Mouse (Mus musculus) retina, postnatal 1 day (tissue): ENCODE measurements around the gene Ptges2.
"Not testable (repeated sequence)": the region's sequence is repeated elsewhere in the genome, so short reads cannot be mapped to it uniquely, and the experiment has no call there.

ENCODE experiments used
- DNase-seq: peaks from one replicate; pipeline ENCODE4 v3.0.0-alpha.2; 2012

Ptges2 gene

DNA sequence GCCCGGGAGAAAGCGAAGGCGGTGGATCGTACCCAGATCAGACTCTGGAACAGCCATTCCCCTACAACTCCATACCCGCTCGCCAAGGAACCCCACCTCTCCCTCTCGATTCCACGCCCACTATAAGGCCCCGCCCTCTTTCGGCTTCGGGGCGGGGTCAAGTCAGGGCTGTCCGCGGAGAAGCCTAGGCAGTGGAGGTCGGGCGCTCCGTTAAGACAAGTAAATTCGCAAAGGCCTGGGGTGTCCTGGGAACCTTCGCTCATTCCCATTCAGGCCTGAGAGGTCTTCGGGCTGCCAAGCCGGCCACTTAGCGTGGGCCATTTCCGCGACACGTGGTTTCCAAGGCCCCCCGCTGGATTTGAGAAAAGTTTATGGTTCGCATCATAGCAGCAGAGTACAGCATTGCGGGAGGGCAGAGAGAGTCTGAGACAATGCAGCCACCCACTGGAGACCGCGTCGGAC, at the start of gene Ptges2:
Gene Ptges2 (plus strand): TSS at position 413 of the 462 bp plus-strand sequence.
- peak; percentile 96 for DNase-seq

DNA sequence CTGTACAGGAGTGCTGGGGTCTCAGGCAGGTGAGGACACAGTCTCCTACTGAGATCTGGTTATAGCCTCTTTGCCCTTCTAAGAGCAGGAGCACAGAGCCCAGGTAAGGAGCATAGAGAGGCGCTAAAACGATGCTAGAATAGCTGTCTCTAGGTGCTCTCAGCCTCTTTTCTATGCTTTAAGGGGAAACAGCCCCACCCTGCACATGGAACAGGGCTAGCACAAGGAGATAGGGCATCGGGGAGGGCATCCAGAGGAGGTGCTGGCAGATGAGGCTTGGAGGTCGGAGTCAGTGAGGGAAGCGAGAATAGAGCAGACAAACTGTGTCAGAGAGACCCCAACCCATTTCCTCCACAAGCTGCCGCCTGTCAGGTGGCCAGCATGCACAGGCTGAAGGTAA, 48.7 kb upstream of the Ptges2 start:
- no peak for DNase-seq

DNA sequence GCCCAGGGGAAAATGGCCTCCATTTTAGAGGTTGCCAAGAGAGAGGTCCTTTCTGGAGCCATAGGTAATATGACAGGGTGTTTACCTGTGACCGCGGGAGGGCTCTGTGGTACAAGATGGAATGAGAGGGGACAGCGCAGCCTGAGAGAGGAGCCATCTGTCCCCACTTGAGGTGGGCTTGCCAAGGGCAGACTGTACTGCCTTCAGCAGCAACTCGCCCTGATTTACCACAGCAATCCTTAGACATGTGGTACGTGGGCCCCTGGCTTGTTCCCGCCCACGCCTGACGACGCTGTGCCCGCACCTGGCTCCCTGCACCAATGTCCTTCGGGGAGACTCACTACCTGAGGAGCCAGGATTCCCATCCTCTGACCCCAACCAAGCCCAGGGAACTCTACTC, 47.4 kb upstream of the Ptges2 start:
- no peak for DNase-seq

DNA sequence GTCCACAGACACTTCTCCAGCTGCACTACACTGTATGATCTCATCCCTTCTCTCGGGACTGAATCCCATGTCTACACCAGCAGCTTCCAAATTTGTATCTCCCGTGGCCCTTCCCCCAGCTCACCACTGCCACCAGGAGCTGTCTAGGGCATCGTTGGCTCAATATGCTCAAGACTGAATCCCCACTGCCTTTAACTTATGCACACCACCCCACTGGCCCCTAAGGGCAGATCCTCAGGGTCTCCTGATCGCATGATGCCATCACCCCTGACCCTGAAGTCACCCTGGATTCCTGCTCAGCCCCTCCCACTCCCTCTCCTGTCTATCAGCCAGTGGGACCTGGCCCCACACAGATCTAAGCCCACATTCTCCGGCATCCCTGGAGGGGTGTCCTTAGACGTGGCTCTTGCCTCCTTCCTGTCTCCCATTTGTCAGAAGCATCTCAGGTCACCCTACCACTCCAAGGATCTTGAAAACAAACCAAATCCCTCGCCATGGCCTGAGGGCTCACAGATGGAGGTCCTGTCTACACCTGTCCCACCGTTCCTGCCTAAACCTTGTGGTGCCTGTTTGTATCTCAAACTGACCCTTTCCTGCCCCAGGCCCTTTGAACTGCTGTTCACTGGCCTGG, 46.0 kb upstream of the Ptges2 start:
- DNase-seq = no peak

- DNase-seq = no peak
Observed at GRCm38 (mm10) chr2:32350471-32351051, 45.1 kb upstream of the Ptges2 start.

DNA sequence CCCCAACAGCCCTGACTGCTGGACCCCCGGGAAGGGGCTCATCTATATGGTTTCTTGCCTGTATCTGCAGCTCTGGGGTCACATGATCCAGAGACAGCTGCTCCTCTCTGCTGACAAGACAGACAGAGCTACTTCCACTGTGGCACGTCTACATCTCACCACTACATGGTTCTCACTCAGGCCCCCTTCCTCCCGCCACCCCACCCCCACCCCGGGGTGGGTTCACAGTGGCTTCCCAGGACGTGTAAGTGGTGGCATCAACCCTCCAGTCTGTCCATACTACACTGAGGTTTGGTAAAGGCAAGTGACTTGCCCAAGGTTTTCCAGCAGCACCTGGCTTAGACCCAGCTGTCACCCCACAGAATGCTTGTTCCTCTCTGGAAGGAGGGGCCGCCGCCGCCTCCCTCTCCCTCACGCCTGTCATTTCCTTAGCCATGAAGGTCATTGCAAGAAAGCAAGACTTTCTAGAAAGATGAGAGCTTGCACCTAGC, 44.2 kb upstream of the Ptges2 start:
- peak; percentile 16 for DNase-seq

GRCm38 (mm10) chr2:32352151-32353006, 43.3 kb upstream of the Ptges2 start, which contains the start of gene Ciz1:
TSS of gene Ciz1 (plus strand) at chr2:32352327.
- DNase-seq = peak; percentile 73

- DNase-seq = peak; percentile 92
Observed at GRCm38 (mm10) chr2:32353007-32353542, 42.6 kb upstream of the Ptges2 start, which contains the start of gene Dnm1. TSS of gene Dnm1 (minus strand) at chr2:32353338.

DNA sequence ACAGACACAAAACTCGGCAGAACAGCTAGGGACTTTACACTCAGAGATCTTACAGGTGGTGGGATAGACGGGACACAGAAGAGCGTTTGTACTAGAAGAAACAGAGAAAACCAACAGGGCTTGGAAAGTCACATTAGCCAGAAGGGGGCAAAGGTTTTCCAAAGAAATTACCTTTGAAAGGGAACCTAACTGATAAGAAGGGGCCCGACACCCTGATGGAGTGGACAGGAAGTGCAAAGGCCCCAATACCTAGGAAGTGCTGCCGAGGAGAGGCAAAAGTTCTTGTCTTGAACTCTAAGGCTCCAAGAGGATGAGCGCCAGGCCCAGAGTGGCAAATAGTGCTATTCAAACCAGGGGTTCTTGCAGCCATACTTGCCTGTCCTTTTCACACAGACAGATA, 41.9 kb upstream of the Ptges2 start:
- DNase-seq = no peak

DNA sequence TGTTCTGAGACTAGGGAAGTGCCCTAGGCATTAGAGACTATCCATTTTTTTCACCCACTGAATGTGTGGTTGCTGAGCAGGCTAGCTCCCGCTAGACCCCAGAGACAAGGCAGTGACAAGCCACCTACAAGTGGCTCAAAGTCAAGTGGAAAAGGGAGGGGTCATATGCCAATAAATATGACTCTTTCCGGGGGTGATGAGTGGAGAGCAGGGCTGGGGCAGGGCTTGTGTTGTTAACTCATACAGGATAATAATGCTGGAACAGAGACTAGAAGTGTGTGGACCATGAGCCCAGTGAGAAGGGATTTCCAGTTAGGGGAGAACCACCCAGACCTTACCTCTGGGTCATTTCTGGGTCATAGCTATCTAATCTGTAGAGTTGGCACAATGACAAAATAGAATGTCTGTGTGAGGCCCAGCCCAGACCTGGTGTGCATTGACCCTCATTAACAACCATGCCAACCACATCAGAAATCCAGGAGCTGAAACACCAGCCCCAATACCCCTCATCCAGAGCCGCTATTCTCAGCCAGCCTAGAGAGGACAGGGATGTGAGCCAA, 41.3 kb upstream of the Ptges2 start:
- no peak for DNase-seq

GRCm38 (mm10) chr2:32356216-32356615, 39.5 kb upstream of the Ptges2 start:
- no peak for DNase-seq

DNA sequence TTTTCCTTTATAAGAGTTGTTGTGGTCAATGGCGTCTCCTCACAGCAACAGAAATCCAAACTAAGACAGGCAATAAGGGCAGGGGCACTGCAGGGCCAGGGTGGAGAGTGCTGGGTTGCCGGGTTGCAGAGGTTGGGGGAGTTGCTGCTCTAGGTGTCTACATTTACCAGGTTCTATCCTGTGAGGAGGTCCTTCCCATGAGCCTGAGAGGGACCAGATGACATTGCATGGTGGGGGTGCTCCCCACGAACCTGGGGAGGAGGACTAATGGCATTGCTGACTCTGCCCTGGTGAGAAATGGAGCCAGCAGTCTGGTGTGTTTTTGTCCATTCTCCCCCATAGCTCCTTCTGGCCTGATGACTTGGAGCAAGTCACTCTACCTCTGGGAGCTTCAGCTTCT, 38.0 kb upstream of the Ptges2 start:
- no peak for DNase-seq

DNA sequence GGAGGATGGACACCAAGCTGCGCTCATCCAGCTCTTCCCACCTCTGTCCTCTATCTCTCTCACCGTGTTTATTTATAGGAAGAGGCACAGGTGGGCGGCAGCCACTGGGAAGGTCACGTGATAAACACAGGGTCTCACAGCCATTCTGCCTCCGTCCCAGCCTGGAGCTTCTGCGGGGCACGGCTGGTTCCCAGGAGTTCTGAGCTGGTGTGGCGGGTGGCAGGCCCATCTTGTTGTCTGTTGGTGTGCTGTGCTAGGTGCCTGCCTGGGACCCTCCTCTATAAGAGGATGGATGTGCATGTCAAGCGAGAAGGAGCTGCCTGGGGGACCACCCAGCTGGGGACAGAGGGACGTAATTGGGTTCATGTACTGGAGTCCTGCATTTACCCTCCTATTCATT, 37.3 kb upstream of the Ptges2 start:
- no peak for DNase-seq

DNA sequence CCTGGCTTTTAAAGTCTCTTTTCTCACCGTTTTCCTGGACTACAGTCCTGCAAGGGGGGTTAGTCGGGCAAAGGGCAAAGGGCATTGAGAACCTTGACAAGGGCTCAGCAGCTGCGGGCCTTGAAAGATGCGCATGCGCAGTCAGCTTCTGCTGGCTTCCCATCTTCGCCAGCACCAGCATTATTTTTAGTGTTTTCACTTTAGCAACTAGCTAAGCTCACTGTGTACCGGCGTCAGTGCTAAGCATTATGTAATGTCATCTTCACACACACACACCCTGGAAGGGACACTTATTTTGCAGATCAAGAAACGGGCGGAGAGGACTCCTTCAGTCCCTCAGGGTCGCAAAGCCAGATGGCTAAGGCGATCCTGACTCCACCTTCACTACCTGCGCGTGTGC, 35.0 kb upstream of the Ptges2 start:
- DNase-seq = peak; percentile 77

DNA sequence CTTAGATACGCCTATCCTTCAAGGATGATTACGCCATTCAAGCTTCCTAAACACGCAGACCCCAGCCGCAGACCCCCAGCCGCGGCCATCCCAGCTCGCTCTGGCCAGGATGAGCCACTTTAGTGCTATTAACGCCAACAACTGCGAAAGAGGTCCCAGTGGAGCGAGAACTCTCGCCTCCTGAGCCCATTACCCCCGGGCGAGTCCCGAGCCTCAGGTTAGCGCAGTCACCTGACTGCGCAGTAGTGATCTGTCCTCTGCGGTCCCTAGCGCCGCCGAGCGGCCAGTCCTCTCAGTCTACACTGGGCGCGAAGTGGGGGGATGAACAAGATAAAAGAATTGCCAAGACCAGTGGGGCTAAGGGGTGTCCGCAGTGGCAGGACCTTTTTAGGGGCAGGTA, 34.3 kb upstream of the Ptges2 start:
- peak; percentile 66 for DNase-seq

GRCm38 (mm10) chr2:32362274-32362673, 33.4 kb upstream of the Ptges2 start:
- DNase-seq = not testable (repeated sequence)

- DNase-seq = peak; percentile 94
Observed at GRCm38 (mm10) chr2:32362817-32363340, 32.8 kb upstream of the Ptges2 start.

- no peak for DNase-seq
Observed at GRCm38 (mm10) chr2:32363376-32364106, 32.2 kb upstream of the Ptges2 start.

DNA sequence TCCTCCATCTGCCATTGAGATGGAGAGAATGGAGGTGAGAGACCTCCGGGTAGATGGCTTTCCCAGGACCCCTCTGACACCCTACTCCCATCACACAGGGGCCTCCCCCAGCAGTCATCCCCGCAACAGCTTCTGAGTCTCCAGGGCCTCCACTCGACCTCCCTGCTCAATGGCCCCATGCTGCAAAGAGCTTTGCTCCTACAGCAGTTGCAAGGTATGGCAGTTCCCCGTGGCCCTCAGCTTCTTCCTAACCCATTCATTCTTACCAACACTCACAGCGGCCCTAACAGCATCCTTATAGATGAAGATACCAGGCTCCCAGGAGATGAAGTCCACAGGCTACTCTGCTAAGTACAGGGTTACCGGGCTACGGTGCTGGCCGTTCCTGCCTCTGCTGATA, 31.6 kb upstream of the Ptges2 start:
- no peak for DNase-seq

DNA sequence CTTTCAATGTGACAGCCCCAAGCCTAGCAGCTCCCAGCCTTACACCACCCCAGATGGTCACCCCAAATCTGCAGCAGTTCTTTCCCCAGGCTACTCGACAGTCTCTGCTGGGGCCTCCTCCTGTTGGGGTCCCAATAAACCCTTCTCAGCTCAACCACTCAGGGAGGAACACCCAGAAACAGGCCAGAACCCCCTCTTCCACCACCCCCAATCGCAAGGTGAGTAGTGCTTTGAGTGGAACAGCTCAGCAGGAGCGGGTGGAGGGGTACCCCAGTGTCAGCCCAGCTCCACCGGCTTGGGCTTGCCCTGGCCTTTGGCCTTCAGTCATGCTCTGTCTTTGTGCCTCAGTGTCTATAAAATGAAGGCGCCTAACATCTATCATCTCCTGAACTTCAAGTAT, 28.4 kb upstream of the Ptges2 start:
- no peak for DNase-seq

GRCm38 (mm10) chr2:32374191-32374590, 21.5 kb upstream of the Ptges2 start:
- DNase-seq = no peak
